Mouse (Mus musculus): Measurements from ENCODE around the gene Smndc1.
A peak's percentile ranks its signal among the peaks of the same experiment; 100 is the strongest.

Gene Smndc1

DNA sequence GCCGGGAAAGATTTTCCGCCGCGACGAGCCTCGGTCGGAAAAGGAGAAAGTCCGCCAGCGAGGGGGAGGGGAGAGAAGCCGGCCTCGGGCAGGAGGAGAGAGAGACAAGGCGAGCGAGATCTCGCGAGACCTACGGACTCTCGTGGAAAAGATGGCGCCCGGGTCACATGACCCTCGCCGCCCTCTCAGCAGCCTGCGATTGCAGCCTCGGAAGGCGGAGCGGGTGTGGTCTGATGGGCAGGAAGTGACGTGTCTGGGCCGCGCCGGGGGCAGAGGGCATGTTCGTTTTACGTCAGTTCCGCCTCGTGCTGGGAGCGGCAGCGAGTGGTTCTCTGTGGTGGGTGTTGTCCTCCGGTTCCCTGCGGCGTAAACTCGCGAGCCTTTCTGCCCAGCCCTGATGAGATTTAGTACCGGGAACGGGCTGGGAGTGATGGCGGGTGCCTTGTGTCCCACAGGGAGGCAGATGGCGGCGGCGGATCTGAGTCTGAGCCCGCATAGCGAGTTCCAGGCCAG, at the start of gene Smndc1:
Gene Smndc1 (minus strand): TSS at position 84 of the 513 bp plus-strand sequence.
- peak; percentile 95 to 98 for DNase-seq (ENCODE audit: low spot score in 2 of 2)

DNA sequence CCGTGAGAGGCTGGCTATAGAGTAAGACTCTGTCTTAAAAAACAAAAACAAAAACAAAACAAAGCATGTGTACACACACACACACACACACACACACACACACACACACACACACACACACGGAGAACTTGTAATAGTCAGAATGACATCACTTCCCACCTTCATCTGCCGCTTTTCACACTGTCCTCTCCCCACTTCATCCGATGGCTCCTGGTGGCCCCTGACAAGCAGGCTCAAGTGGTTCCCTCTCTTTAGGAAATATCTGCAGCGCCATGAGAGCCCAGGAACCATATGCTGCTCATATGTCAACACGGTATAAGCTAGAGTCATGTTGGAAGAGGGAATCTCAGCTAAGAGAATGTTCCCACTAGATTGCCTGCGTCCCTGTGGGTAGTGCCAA, 49.0 kb upstream of the Smndc1 start:
- no peak for DNase-seq (ENCODE audit: low spot score in 2 of 2)

DNA sequence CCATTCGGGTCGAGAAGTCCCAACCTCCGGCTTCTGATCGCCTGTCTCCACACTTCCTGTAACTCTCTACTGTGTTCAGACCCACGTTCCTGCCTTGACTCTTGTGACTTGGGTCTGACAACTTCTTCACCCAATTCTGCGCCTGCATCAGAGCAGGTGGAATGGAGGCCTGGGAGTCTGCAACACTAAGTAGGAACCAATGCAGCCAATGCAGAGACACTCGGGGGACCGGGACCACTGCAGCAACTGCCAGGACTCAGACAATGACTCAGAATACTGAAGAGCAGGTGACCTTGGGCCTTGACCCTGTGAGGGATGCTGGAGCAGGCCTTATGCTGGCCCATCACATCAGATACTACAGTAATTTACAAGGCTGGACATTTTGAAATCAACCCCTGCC, 47.6 kb upstream of the Smndc1 start:
- DNase-seq (ENCODE audit: low spot score in 2 of 2), result no peak

DNA sequence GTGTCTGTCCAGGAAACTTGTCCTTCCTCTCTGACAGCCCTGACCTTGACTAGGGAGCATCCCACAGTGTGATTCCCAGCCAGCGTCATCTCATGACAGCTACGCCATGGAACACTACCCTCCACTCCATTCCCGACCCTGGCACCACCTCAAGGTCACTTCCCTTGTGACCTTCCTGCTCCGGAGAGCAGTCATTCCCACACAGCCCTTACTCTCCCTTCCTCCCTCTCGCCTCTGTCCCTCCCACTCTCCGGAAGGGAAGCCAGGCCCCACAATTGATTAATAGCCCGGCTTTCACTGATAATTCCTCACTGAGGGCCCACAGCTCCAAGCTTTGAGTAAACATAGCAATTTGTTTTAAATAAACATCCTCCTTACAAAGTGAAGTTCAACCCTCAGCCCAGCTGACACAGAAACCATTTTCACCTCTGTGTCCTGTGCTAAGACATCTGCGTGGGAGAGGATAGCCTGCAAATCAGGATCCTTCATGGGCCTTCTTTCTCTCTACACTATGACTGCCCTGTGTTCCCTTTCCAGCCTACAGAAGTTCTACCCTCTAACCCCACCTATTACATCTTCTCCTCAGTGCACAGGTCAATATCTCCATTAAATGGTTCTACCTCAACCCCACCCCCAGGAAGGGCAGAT, 47.1 kb upstream of the Smndc1 start:
- DNase-seq (ENCODE audit: low spot score in 2 of 2), result no peak

DNA sequence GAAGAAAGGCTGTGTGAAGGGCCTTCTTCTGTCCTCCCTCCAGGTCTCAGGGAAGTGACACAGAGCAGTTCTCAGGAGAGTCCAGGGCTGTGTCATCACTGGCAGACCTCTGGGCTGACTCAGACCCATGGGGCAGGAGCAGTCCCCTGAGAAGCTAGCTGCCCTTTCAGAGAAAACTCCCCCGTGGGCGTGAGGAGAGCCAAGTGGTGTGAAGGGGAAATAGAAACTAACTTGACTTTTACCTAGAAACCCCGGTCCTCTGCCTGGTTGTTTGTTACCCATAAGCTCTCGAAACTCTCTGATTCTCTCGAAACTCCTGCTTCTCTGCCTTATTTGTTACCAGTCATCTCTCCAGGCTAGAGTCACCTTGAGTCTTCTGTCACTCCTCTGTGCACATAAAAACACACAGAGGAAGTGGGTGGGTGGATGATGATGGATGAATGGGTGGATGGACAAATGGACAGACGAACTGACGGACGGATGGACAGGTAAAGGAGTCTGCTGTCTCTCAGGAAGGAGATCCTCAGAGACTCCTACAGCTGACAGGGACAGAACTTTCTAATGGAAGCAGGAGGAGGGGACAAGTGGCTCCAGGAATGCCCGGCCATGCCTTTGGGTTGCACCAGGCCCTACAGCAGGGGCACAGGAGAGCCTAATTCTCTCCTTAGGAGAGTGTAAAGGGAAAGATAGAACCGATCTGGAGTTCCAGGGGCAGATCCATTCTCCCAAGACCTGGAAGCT, 43.7 kb upstream of the Smndc1 start:
- no peak for DNase-seq (ENCODE audit: low spot score in 2 of 2)

DNA sequence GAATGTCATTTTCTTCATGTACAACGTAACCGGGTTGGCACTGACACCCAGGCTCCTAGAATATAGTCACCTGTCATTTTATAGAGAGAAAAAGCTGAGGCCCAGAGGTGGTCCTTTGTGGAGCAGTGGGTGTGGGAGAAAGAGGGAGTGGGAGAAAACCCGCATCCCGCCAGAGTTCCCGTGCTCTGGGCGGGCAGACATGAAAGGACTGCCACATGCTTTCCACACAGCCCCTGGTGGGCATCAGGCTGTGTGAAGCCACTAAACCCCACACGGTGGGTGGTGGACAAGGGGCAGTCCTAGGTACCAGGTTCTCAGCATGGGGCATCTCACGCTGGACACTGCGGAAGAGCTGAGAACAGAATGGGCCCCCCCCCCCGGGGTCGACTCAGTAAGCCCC, 40.6 kb upstream of the Smndc1 start:
- no peak for DNase-seq (ENCODE audit: low spot score in 2 of 2)

DNA sequence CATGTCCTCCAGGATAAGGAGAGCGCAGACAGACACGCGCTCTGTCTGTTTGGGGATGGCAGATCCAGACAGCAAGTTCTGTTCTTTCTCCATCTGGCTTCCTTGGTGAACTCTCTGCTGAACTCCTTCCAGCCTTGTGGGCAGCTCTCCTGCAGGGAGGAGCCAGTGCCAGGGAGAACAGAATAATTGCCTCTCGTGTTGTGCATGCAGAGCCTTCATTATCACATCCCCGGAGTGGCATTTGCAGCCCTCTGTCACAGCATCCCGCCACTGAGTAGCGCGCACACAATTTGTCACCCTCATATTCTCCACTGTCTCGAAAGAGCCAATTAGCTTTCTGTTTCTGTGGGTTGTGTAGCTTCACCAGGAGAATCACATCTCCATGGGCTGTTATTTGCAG, 40.0 kb upstream of the Smndc1 start:
- peak; percentile 46 to 62 for DNase-seq (ENCODE audit: low spot score in 2 of 2)

DNA sequence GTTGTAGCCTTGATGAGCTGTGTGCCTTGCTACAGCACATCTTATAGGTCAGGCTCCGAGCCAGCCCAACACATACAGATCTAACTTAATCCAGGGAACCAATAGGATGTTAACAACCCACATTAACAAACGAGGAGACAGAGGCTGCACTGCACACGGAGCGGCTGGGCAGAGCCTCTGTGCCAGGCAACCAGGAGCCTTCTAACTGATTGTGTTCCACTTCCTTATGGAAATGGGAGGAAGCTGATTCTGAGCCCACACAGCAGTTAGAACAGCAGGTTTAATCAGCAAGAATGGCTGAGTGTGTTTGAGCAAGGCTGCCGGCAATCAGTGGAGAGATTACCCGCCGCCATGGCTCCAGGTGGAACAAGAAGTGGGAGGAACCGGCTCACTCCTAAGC, 37.4 kb upstream of the Smndc1 start:
- DNase-seq (ENCODE audit: low spot score in 2 of 2), result no peak

DNA sequence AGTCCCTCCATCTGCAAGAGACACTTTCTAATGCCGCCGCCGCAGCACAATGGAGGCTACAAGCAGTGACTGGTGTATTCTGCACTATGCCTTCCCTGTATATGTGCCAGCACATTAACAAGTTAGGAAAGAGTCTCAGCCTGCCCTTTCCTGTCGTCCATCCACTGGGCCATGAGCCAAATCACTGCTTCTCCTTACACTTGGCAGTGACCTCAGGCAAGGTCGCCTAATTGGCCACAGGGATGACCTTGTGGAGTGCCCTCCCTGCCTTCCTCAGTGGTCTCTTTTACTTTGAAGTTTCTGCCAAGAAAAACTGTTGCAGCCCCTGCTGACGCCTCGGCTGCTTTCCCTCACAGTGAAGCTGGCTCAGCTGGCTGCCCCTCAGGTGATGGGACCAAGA, 37.0 kb upstream of the Smndc1 start:
- DNase-seq (ENCODE audit: low spot score in 2 of 2), result no peak

DNA sequence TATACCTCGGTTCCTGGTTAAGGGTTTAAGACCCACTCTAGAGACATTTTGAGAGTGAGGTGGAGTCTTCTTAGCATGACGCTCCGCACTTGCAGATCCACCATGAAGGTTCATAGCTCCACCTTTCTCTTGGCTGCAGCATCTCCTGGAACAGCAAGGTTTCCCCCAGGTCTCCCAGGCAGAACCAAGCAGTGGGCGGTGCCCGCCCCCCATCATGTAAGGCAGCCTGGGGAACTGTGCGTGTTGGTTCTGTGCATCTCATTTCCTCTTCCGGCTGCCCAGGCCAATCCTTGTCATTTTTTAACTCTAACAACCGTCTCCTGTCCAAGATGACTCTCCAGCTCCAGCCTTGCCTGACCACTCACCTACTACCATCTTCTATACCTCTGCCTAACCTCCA, 35.4 kb upstream of the Smndc1 start:
- no peak for DNase-seq (ENCODE audit: low spot score in 2 of 2)

DNA sequence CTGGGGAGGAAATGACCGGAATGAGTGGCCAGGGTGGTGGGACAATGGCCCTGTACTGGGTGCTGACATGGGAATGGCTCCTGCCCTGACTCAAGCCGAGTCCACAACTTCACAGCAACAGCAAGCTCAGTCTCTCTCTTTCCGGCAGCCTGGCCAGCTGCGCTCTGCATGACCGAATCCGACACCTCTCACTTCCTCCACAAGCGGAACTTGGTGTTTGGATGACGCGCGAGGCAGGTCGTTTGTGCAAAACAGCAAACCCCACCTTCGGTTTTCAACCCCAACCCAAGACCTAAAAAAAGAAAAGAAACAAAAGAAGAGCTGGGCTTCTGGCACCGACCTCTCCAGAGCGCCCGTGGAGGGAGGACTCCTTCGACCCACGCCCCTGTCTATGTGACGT, 34.3 kb upstream of the Smndc1 start:
- no peak for DNase-seq (ENCODE audit: low spot score in 2 of 2)

DNA sequence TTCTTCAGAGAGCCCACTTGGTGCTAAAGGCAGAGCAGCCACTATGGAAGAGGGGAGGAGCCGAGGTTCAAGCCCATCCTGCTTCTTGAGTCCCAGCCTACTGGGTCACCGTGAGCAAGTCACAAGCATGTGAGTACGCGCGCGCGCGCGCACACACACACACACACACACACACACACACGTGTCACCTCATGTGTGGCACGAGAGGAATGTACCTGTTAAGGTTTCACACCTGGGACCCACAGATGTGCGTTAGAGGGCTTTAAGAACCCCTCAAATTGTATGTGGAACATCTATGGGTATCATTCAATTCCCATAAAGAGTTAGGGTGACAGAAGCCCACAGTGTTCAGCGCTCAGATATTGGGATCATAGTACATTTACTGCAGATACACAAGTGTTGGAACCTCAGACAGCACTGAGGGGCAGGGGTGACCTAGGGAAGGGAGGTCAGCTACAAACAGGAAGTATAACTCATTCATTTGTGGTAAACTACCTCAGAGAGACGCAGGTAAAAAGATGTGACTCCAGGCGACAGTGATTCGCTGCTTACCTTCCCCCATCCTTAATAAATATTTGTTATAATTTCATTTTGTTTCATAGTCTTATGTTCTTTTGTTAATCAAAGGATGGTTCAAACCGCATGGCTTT, 33.6 kb upstream of the Smndc1 start:
- no peak for DNase-seq (ENCODE audit: low spot score in 2 of 2)

DNA sequence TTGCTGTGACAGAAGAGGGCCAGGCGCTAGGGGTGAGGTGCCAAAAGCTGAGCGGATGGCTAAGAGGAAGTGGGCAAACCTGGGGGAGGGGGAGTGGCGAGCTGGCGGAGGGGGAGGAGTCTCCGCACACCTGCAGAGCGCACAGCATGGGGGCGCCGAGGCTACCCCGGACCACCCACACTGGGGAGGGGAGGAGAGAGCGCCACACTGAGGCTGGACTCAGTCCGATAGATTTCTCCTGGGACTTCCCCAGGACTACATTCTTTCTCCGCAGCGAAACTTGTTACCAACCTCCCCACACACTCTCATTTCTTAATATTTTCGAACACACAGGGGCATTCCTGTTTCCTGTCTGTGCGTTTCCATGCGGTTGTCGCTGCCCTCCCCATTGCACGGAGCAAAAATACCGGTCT, 33.0 kb upstream of the Smndc1 start:
- no peak for DNase-seq (ENCODE audit: low spot score in 2 of 2)

DNA sequence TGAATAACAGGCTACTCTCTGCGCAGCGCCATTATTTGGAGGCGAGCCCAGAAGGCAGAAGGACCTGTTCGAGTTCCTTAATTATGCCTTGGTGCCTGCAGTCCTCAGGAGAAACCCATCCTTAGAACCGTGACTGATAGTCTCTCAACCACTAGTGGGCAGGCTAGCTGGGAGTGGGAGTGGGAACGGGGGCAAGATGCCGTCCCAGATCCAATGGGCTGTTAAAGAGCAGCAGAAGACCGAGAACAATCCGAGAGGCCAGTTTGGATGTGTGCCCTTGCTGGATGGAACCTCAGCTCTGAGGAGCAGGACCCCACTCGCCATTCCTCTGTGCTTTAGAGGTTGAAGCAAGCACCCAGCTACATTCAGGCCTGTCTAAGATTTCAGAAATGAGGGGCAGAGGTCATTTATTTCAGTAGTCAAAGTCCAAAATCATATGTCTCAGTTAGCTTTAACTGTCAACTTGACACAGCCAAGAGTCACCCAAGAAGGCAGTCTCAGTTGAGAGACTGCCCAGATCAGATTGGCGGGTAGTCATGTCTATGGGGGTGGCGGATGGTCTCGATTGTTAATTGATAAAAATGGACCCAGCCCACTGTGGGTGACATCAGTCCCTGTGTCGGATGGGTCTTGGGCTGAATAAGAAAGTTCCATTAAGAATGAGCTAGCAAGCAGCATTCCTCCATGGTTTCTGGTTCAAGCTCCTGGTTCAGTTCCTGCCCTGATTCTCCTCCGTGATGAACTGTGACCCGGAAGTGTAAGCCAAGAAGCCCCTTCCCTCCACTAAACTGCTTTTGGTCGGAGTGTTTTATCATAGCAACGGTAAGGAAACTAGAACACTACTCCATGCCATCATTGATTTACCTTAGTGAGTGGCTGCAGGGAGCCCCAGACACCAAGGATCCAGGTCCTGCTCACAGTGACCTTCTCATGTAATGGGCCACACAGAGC, 32.3 kb upstream of the Smndc1 start:
- DNase-seq (ENCODE audit: low spot score in 2 of 2), result no peak

DNA sequence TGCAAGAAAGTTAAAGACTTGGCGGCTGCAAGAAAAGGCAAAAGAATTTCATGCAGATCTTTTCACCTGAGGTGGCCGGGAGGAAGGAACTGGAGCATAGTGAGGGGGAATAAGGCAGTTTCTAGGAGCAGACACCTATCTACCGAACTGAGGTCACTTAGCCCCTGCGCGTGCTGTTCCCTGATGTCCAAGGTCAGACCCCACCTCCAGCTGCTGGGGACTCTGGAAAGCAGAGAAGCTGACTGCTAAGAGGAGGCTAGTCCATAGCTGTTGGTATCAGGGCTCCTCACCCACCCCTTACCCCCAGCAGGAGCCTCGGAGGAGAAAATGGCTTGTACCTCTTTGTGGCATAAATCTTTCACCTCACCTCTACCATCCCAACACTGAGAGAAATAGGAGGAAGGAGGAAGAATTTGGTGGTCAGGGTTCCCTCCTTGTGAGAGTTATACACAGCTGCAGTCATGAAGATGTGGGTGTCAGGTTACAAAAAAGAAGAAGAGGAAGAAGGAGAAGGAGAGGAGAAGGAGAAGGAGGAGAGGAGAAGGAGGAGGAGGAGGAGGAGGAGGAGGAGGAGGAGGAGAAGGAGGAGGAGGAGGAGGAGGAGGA, 31.3 kb upstream of the Smndc1 start:
- DNase-seq (ENCODE audit: low spot score in 2 of 2), result no peak

DNA sequence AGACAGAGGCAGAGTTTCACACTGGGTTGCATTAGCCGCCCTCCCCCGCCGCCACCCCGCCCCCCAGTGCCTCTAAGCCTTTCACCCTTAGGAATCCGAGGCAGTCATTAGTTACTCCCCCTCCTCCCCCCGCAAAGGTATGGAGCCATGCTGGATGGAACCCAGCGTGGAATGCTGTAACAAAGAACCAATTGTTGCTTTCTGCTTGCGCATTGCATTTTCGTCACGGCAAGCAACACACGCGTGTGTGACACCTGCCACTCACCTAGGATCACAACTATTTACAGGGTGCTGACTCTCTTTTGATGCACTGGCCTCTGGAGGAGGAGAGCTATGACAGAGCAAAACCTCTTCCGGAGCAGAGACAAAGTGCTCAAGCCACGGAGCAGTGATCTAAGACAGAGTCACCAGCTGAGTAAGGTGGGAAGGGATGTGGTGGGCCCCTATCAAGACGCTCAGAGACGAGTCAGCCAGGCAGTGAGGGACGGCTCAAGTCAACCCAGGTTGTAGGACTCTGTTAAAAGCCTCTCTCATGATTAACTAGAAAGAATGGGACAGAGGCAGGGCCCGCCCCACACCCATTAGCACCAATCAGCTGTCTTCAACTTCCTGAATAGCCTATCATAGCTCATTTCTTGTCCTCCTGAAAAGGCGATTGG, 30.7 kb upstream of the Smndc1 start:
- no peak for DNase-seq (ENCODE audit: low spot score in 2 of 2)

DNA sequence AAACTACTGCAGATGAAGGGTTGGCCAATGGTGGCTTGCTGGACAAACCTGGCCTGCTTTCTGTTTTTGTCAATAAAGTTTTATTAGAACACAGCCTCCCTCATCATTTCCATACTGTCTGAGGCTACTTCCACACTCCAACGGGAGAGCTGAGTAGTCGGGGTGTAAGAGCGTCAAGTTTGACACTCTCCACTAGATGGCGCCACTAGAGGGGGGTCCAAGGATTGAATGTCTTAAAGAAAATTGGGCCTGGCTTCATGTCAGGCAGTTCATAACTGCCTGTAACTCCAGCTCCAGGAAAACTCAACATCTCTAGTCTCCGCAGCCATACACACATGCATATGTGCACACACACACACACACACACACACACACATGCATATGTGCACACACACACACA, 29.5 kb upstream of the Smndc1 start:
- no peak for DNase-seq (ENCODE audit: low spot score in 2 of 2)

DNA sequence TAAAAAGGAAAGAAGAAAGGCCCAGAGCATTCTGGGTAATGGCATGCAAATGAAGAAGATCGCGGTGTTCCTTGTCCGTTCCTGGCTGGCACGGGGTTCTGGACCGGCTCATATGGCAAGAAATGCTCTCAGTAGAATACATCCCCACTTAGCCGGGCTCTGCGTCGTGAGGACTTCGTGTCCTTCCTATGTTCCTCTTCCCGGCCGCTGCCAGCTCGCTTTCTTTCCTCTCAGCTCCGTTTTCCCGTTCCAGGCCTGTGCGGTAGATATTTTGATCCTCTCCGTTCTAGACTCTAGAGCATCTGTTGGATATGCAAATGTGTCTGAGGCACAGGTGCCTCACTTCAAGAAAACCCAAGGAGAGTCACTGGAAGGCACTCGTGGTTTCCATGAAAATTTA, 24.8 kb upstream of the Smndc1 start:
- no peak for DNase-seq (ENCODE audit: low spot score in 2 of 2)

DNA sequence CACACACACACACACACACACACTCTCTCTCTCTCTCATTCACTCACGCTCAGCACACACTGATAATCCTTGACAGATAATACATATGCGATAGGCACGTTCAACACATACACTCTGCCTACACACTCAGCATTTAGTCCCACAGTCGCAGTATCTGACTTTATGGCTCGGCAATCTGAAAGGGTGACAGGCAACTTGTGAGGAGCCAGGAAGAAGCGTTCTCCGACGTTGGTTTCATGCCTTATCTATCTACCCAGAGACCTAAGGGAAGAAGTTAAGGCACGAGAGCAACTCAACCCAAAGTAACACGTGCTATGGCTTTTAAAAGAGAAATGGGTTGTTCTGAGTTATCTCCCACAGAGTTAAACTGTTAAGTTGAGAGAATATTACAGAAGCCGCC, 24.3 kb upstream of the Smndc1 start:
- no peak for DNase-seq (ENCODE audit: low spot score in 2 of 2)

DNA sequence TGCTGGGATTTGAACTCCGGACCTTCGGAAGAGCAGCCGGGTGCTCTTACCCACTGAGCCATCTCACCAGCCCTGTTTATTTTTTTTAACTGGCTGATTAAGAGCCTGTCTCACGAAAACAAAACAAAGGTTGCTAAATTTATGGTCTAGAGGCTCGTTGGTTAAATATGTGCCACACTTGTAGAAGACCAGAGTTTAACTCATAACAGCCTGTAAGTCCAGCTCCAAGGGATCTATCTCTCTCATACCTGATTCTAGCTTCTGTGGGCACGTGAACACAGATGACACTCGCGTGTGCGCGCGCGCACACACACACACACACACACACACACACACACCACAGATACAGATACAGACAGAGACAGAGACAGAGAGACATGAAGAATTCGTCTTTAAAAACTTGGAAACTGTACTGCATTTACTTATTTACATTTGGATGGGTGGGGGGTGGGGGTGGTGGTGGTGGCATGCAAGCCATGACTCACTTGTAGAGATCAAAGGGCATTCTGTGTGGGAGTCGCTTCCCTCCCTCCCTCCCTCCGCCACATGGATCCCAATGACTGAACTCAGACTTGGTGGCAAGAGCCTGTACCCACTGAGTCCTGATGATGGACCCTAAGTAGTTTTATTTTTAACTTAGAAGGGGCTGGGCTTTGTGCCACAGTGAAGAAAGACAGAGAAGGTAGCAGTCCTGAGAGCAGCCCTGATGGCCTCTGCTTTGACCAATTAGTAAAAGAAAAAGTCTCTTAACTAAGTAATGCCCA, 23.4 kb upstream of the Smndc1 start:
- no peak for DNase-seq (ENCODE audit: low spot score in 2 of 2)
